Mouse (Mus musculus) hindbrain, postnatal 0 days (tissue): ENCODE measurements around the gene Shisa9. TPM values are rescaled to one million over a fixed set of nuclear protein-coding genes. Genes with fewer than 3 reads are reported as not detected.

Experiments used
- ATAC-seq: fragments of 200-750 bp; cut with Nextera tagmentation; 2 replicates; pipeline ENCODE4 v1.8.0; 2017; ENCODE audit warnings: mild to moderate bottlenecking, moderate TSS enrichment, moderate library complexity
- DNase-seq: peaks from one replicate; pipeline ENCODE4 v3.0.0-alpha.2; 2015; ENCODE audit warnings: low spot score
- H3K27ac ChIP-seq: fragments of 300-500 bp; sonication (generic); 2 replicates; pipeline ENCODE4 v1.5.1; 2014; ENCODE audit warnings: mild to moderate bottlenecking
- H3K27me3 ChIP-seq: fragments of 300-500 bp; sonication (generic); 2 replicates; pipeline ENCODE4 v1.6.1; 2014; ENCODE audit warnings: low read length, mixed read lengths; ENCODE audit not compliant: insufficient read depth
- H3K36me3 ChIP-seq: fragments of 300-500 bp; sonication (generic); 2 replicates; pipeline ENCODE4 v1.6.1; 2014; ENCODE audit warnings: low read length, mixed read lengths; ENCODE audit not compliant: insufficient read depth
- H3K4me1 ChIP-seq: fragments of 300-500 bp; sonication (generic); 2 replicates; pipeline ENCODE4 v1.6.1; 2014; ENCODE audit warnings: antibody characterized with exemption, low read length, mixed read lengths; ENCODE audit not compliant: insufficient read depth
- H3K4me2 ChIP-seq: fragments of 300-500 bp; sonication (generic); 2 replicates; pipeline ENCODE4 v1.6.1; 2014; ENCODE audit warnings: low read depth, mild to moderate bottlenecking, low read length, moderate library complexity, mixed read lengths
- H3K4me3 ChIP-seq: fragments of 300-500 bp; sonication (generic); 2 replicates; pipeline ENCODE4 v1.5.1; 2014; ENCODE audit warnings: low read length
- H3K9ac ChIP-seq: fragments of 300-500 bp; sonication (generic); replicated peaks from 2 replicates; pipeline ENCODE4 v1.6.1; 2014; ENCODE audit warnings: mild to moderate bottlenecking, low read length, moderate library complexity, mixed read lengths
- H3K9me3 ChIP-seq: fragments of 300-500 bp; sonication (generic); 2 replicates; pipeline ENCODE4 v1.6.1; 2016; ENCODE audit warnings: low read length, mixed read lengths
- CTCF ChIP-seq: IDR thresholded peaks from 2 replicates; pipeline ENCODE4 v1.5.1; 2016; ENCODE audit warnings: antibody characterized with exemption, control low read depth, low read depth
- polyA plus RNA-seq: library from polyadenylated mRNA; unstranded; fragments of >200 nt; fragmentation: Nextera tagmentation; extraction: Ambion mirVana; gene quantifications from 2 replicates; pipeline ENCODE4 v1.2.1, GENCODE M21; 2015
- total RNA-seq: library from RNA; depleted of rRNA; stranded (reverse); fragments of >200 nt; gene quantifications from 2 replicates; pipeline ENCODE4 v1.2.3, GENCODE M21; 2014; rRNA removed

The Shisa9 gene
- total and polyA plus RNA-seq, 2 experiments from 2014 or later: 22.5 to 85.6 TPM

DNA sequence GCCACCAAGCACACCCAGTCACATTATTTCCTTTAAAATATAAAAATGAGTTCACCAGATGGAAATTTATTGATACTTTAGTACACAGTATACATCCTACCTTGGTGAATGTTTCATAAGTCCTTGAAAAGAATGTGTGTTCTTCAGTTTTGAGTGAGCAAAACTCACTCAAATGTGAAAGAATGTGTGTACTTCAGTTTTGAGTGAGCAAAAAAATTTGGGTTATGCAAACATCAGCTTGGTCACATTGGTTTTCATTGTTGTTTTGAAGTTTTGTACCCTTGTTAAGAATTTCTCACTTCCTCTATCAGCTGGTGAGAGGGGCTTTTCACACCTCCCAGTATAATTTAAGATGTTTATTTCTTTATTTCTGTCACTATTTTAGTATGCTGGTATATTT, 331.7 kb downstream of the Shisa9 start:
- Histone ChIP-seq H3K9ac (no peak overlapping the region), H3K4me3 (no peak overlapping the region), H3K36me3 (no peaks in the 10 kb centered on the region), H3K4me1 (no peaks in the 10 kb centered on the region), H3K9me3 (no peaks in the 10 kb centered on the region), H3K27ac (no peak overlapping the region), H3K4me2 (no peak overlapping the region), H3K27me3 (no peaks in the 10 kb centered on the region)
- no peak for ATAC-seq
- no peak for DNase-seq
- TF ChIP-seq CTCF: no peak

Other genes with a start within 250 kb of the Shisa9 start
- 18.7 and 25.6 TPM in 2 replicates for gene Cpped1, start 74.7 kb upstream of the Shisa9 start, total RNA-seq
- 18.5 and 18.6 TPM in 2 replicates for gene Cpped1, start 74.7 kb upstream of the Shisa9 start, polyA plus RNA-seq